Mouse (Mus musculus) heart, adult 2 months (tissue): Measurements from ENCODE around the gene Osbpl10. TPM values are rescaled to one million over a fixed set of nuclear protein-coding genes. Genes with fewer than 3 reads are reported as not detected.

Experiments used
- DNase-seq, 2 experiments: peaks; one replicate each; pipeline ENCODE4 v3.0.0; 2021
- H3K27ac ChIP-seq: fragments of 200-600 bp; 2 replicates; pipeline ENCODE4 v1.8.1; 2022
- H3K27me3 ChIP-seq: fragments of 200-500 bp; 2 replicates; pipeline ENCODE4 v1.6.1; 2012; ENCODE audit warnings: mild to moderate bottlenecking, low read length, inconsistent platforms, mixed read lengths; ENCODE audit not compliant: control insufficient read depth, insufficient read depth
- H3K36me3 ChIP-seq: fragments of 200-500 bp; 2 replicates; pipeline ENCODE4 v1.6.1; 2012; ENCODE audit warnings: low read length, inconsistent platforms; ENCODE audit not compliant: control insufficient read depth, insufficient read depth
- H3K4me1 ChIP-seq: fragments of 200-500 bp; 2 replicates; pipeline ENCODE4 v1.6.1; 2011; ENCODE audit warnings: low read length; ENCODE audit not compliant: control insufficient read depth, insufficient read depth
- H3K4me3 ChIP-seq: fragments of 200-600 bp; 2 replicates; pipeline ENCODE4 v1.8.1; 2022
- H3K79me2 ChIP-seq: fragments of 200-500 bp; replicated peaks from 2 replicates; pipeline ENCODE4 v1.6.1; 2012; ENCODE audit warnings: mild to moderate bottlenecking, inconsistent platforms, low read length, moderate library complexity, mixed read lengths; ENCODE audit not compliant: control insufficient read depth, insufficient read depth
- H3K9ac ChIP-seq: fragments of 200-500 bp; 2 replicates; pipeline ENCODE4 v1.6.1; 2012; ENCODE audit warnings: low read depth, mild to moderate bottlenecking, control low read depth, inconsistent platforms, low read length, mixed read lengths
- CTCF ChIP-seq: fragments of 200-600 bp; IDR thresholded peaks from 2 replicates; pipeline ENCODE4 v1.8.1; 2022; ENCODE audit warnings: antibody characterized with exemption, mild to moderate bottlenecking, moderate library complexity
- EP300 ChIP-seq: fragments of 200-500 bp; IDR thresholded peaks from 2 replicates; pipeline ENCODE4 v1.6.1; 2011; ENCODE audit warnings: low read depth, low read length, control low read depth; ENCODE audit not compliant: insufficient read depth
- POLR2A ChIP-seq: fragments of 200-500 bp; IDR thresholded peaks from 2 replicates; pipeline ENCODE4 v1.6.1; 2011; ENCODE audit warnings: mild to moderate bottlenecking, low read depth, low read length, control low read depth; ENCODE audit not compliant: insufficient read depth
- WGBS: fragments of 180-500 bp; shearing (Covaris S2); methylation state at CpG from one replicate; pipeline ENCODE4 v1.1.7; 2018; 5-methylcytosine and 5-hydroxymethylcytosine counted together
- intact Hi-C: fragments of 180-260 bp; cut with DNase I; formaldehyde crosslinking; loops from one replicate; pipeline ENCODE4 v1.15.1; 2025
- polyA plus RNA-seq: library from polyadenylated mRNA; depleted of rRNA; stranded (reverse); fragments of >200 nt; gene quantifications from 2 replicates; pipeline ENCODE4 v1.2.3, GENCODE M21; 2012
- total RNA-seq, 2 experiments: library from RNA; stranded (reverse); gene quantifications; 2 replicates each; pipeline ENCODE4 v1.2.3; 2021

Osbpl10 gene
- total and polyA plus RNA-seq, 3 experiments, result 1.4 to 3.4 (median 2.0) TPM

DNA sequence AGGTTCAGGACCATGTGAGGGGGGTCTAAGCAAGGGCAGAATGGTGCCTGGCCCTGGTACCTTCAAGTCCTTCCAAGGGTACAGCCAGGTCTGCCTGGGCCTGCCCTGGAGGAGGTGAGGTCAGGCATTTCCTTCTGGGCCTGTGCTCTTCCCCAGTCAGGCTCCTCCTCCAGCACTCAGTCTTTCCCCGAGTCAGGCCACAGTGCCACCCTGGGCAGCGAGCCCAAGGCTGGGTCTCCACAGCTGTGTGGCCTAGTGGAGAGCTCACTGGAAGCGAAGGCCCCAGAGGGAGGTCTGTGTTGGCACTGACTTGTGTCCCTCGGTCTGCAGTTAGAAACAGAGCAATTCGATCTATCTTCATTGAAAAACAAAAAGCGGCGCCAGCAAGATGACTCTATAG is 242.1 kb downstream of the Osbpl10 start:
- WGBS, result 78% methylated on average over 7 of the region's 7 CpGs
- no peak for TF ChIP-seq EP300
- TF ChIP-seq CTCF, result no peak
- TF ChIP-seq POLR2A, result no peak
- DNase-seq, result no peak
- H3K27me3 ChIP-seq, result no peaks in the 10 kb centered on the region
- H3K79me2 ChIP-seq, result no peaks in the 10 kb centered on the region
- H3K27ac ChIP-seq, result no peak overlapping the region
- H3K4me3 ChIP-seq, result no peak overlapping the region
- H3K36me3 ChIP-seq, result no peaks in the 10 kb centered on the region
- intact Hi-C loops, result no loop called here
- no peaks in the 10 kb centered on the region for H3K4me1 ChIP-seq
- no peak overlapping the region for H3K9ac ChIP-seq

DNA sequence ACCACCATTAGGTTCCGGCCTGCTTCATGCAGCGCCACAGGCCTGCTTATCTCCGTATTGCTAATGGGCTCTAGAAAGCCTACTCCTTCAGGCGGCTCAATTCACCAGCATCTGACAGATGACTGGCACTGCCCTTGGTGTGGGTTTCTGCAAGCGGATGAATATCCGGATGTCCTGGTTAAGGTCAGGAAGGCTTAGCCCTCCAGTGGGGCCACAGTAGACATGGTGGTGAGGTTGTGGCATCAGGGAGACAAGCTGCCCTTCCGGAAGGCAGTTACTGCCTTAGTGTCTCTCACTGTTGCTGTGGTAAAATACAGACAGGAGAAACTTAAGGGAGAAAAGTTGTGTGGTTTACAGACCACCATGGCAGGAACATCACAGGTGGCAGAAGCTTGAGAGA is 242.9 kb downstream of the Osbpl10 start:
- Histone ChIP-seq H3K36me3 (no peaks in the 10 kb centered on the region), H3K27me3 (no peaks in the 10 kb centered on the region), H3K4me3 (no peak overlapping the region), H3K4me1 (no peaks in the 10 kb centered on the region), H3K79me2 (no peaks in the 10 kb centered on the region), H3K9ac (no peak overlapping the region), H3K27ac (no peak overlapping the region)
- intact Hi-C loops, result no loop called here
- 96% methylated on average over 7 of the region's 7 CpGs for WGBS
- TF ChIP-seq CTCF, result no peak
- no peak for TF ChIP-seq POLR2A
- TF ChIP-seq EP300, result no peak
- DNase-seq, result no peak

DNA sequence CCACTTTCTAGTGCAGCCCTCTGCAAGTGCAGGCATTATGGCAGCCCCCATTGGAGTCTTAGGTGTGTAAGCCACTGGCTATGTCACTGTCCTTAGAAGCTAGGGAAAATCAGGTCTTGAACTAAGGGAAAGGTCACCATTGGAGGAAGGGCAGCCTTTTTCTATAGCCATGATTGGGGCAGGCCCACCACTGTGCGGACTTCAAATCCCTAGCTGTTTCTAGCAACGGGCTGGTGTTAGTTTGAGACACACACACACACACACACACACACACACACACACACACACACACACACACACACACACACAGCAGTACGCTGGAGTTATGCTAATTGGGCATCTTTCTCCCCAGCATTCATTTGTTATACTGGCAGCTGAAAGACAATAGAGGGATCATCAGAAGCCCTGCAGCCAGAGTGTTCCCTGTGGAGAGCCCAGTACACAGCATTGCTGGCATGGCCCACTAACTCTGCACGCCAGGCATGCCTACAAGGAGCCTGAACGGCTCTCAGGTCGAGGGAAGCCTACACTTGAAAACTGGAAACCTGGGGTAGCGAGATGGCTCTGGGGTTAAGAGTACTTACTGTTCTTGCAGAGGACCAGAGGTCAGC is 246.5 kb downstream of the Osbpl10 start:
- H3K79me2 ChIP-seq, result no peaks in the 10 kb centered on the region
- no peak overlapping the region for H3K9ac ChIP-seq
- H3K27me3 ChIP-seq, result no peaks in the 10 kb centered on the region
- H3K27ac ChIP-seq, result no peak overlapping the region
- H3K4me1 ChIP-seq, result no peaks in the 10 kb centered on the region
- intact Hi-C loops, result no loop called here
- no peaks in the 10 kb centered on the region for H3K36me3 ChIP-seq
- TF ChIP-seq POLR2A (no peak), CTCF (no peak), EP300 (no peak)
- 87% methylated on average over 7 of the region's 7 CpGs for WGBS
- no peak for DNase-seq
- H3K4me3 ChIP-seq, result no peak overlapping the region

DNA sequence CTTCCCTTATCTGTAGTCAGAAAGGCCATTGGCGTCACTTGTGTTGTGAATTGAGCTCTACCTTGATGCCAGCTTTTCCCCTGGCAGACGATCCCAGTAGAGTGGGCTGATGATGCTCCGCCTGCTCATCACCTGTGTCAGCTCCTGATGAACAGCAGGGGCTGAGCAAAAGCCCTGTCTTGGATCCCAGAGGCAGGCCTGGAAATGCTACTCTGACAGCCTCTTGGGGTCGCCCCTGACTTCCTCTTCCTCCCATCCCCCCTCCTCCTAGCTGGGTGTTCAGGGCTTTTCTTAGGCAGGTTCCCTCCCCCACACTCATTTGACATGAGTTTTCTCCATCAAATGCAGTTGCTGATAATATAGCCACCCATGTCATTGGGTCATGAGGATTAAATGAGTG is 250.8 kb downstream of the Osbpl10 start:
- H3K36me3 ChIP-seq, result no peaks in the 10 kb centered on the region
- WGBS, result 80% methylated on average over 4 of the region's 4 CpGs
- intact Hi-C loops, result no loop called here

DNA sequence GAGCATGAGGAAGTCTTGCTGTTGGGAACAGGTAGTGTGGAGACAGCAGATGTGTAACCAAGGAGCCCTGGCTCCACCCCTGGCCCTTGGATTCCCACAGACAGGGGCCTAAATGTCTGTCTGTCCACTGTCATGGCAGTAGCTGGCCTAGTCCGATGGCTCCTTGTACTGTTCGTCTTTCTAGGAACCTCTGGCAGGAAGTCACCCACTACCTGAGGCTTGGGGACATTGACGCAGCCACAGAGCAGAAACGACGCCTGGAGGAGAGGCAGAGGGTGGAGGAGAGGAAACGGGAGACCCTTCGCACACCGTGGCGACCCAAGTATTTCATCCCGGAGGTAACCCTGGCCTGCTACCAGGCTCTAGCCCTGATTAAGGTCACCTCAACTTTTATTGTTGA is 251.3 kb downstream of the Osbpl10 start:
- no peaks in the 10 kb centered on the region for H3K36me3 ChIP-seq
- WGBS, result 85% methylated on average over 10 of the region's 10 CpGs
- intact Hi-C loops, result no loop called here

More for the DNA sequence above, 250.8 kb downstream of the Osbpl10 start:
- TF ChIP-seq POLR2A, result no peak
- TF ChIP-seq EP300, result no peak
- no peak for TF ChIP-seq CTCF
- no peaks in the 10 kb centered on the region for H3K27me3 ChIP-seq
- no peak for DNase-seq
- H3K79me2 ChIP-seq, result no peaks in the 10 kb centered on the region
- no peak overlapping the region for H3K4me3 ChIP-seq
- no peak overlapping the region for H3K27ac ChIP-seq
- H3K4me1 ChIP-seq, result no peaks in the 10 kb centered on the region
- no peak overlapping the region for H3K9ac ChIP-seq

DNA sequence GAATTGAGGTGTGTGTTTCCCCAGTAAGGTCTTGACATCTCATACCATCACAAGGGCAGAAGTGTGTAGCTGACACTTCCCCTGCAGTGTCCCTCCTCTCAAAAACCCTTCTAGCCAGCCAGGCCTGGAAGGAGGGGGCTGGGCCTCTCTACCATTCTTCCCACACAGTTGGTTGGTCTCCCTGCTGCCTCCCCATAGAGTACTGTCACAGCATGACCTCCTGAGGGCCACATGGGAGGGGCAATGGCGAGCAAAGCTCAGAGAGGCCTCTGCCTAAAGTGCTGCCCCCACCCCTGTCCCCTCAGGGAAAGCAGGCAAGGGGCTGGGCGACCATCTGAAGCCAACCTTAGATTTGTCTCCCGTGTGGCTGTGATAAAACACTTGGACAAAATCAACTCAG is 251.8 kb downstream of the Osbpl10 start:
- Histone ChIP-seq H3K27ac (no peak overlapping the region), H3K4me3 (no peak overlapping the region), H3K27me3 (no peaks in the 10 kb centered on the region), H3K36me3 (no peaks in the 10 kb centered on the region), H3K79me2 (no peaks in the 10 kb centered on the region), H3K9ac (no peak overlapping the region), H3K4me1 (no peaks in the 10 kb centered on the region)
- intact Hi-C loops, result no loop called here
- TF ChIP-seq CTCF (no peak), POLR2A (no peak), EP300 (no peak)
- 78% methylated on average over 3 of the region's 3 CpGs for WGBS
- no peak for DNase-seq

More for the DNA sequence above, 251.3 kb downstream of the Osbpl10 start:
- Histone ChIP-seq H3K4me1 (no peaks in the 10 kb centered on the region), H3K79me2 (no peaks in the 10 kb centered on the region), H3K27me3 (no peaks in the 10 kb centered on the region), H3K27ac (no peak overlapping the region), H3K9ac (no peak overlapping the region), H3K4me3 (no peak overlapping the region)
- TF ChIP-seq CTCF (no peak), POLR2A (no peak)
- DNase-seq, result no peak
